Mouse (Mus musculus) liver, embryonic 14.5 days (tissue): ENCODE results near the gene Gramd1b. TPM values are rescaled to one million over a fixed set of nuclear protein-coding genes. Genes with fewer than 3 reads are reported as not detected.

ENCODE experiments used
- ATAC-seq: fragments of 200-750 bp; cut with Nextera tagmentation; 2 replicates; pipeline ENCODE4 v1.8.0; 2017; ENCODE audit warnings: moderate number of reproducible peaks, mild to moderate bottlenecking, moderate library complexity; ENCODE audit not compliant: insufficient read depth
- DNase-seq, 3 experiments: peaks; one replicate each; pipeline ENCODE4 v3.0.0-alpha.2; 2012 to 2013; ENCODE audit warnings: low read depth in 3 of 3, low spot score in 3 of 3
- H3K27ac ChIP-seq: fragments of 300-500 bp; sonication (generic); 2 replicates; pipeline ENCODE4 v1.5.1; 2014; ENCODE audit warnings: moderate library complexity, mild to moderate bottlenecking, control low read depth, inconsistent platforms
- H3K27me3 ChIP-seq: fragments of 300-500 bp; sonication (generic); 2 replicates; pipeline ENCODE4 v1.6.1; 2014; ENCODE audit warnings: mild to moderate bottlenecking, low read length, moderate library complexity; ENCODE audit not compliant: control insufficient read depth, insufficient read depth
- H3K36me3 ChIP-seq: fragments of 300-500 bp; sonication (generic); replicated peaks from 2 replicates; pipeline ENCODE4 v1.6.1; 2014; ENCODE audit warnings: low read depth; ENCODE audit not compliant: control insufficient read depth, insufficient read depth
- H3K4me1 ChIP-seq, 2 experiments: fragments of 200-500 bp in 1 of 2; fragments of 300-500 bp in 1 of 2; sonication (generic) in 1 of 2; replicated peaks; 2 replicates each; pipeline ENCODE4 v1.6.1; 2012 to 2014; ENCODE audit warnings: antibody characterized with exemption in 1 of 2, inconsistent platforms in 1 of 2, low read length in 1 of 2; ENCODE audit not compliant: control insufficient read depth in 2 of 2, insufficient read depth in 2 of 2
- H3K4me2 ChIP-seq: fragments of 300-500 bp; sonication (generic); 2 replicates; pipeline ENCODE4 v1.6.1; 2014; ENCODE audit warnings: low read depth, mild to moderate bottlenecking, control low read depth, moderate library complexity
- H3K4me3 ChIP-seq, 2 experiments: fragments of 200-500 bp in 1 of 2; fragments of 300-500 bp in 1 of 2; sonication (generic) in 1 of 2; 2 replicates each; pipeline ENCODE4 v1.5.1; 2012 to 2014; ENCODE audit warnings: low read depth in 2 of 2, low read length in 2 of 2, mild to moderate bottlenecking in 2 of 2, control low read depth in 1 of 2, inconsistent platforms in 1 of 2, moderate library complexity in 1 of 2; ENCODE audit not compliant: insufficient read depth in 1 of 2
- H3K9ac ChIP-seq: fragments of 300-500 bp; sonication (generic); replicated peaks from 2 replicates; pipeline ENCODE4 v1.6.1; 2014; ENCODE audit warnings: mild to moderate bottlenecking, control low read depth, moderate library complexity
- H3K9me3 ChIP-seq: fragments of 300-500 bp; sonication (generic); 2 replicates; pipeline ENCODE4 v1.6.1; 2016; ENCODE audit warnings: low read length, mixed read lengths; ENCODE audit not compliant: control insufficient read depth
- CTCF ChIP-seq: IDR thresholded peaks from 2 replicates; pipeline ENCODE4 v1.5.1; 2016; ENCODE audit warnings: antibody characterized with exemption, low read depth, control low read depth
- EP300 ChIP-seq: IDR thresholded peaks from 2 replicates; pipeline ENCODE4 v1.6.1; 2016; ENCODE audit warnings: antibody characterized with exemption, low read depth
- WGBS: fragments of 180-500 bp; shearing (Covaris S2); extraction: QIAGEN DNeasy Blood & Tissue Kit; methylation state at CpG from one replicate; pipeline ENCODE4 v1.1.7; 2014; ENCODE audit not compliant: insufficient replicate concordance; 5-methylcytosine and 5-hydroxymethylcytosine counted together
- polyA plus RNA-seq, 2 experiments: library from polyadenylated mRNA; depleted of rRNA in 1 of 2; stranded (reverse) in 1 of 2; unstranded in 1 of 2; fragments of >200 nt; fragmentation: Nextera tagmentation in 1 of 2; extraction: Ambion mirVana in 1 of 2; gene quantifications; 2 replicates each; pipeline versions ENCODE4 v1.2.1 to v1.2.3; 2012 to 2014

The Gramd1b gene
- polyA plus RNA-seq, 2 experiments, result 0.71 to 1.0 TPM

DNA sequence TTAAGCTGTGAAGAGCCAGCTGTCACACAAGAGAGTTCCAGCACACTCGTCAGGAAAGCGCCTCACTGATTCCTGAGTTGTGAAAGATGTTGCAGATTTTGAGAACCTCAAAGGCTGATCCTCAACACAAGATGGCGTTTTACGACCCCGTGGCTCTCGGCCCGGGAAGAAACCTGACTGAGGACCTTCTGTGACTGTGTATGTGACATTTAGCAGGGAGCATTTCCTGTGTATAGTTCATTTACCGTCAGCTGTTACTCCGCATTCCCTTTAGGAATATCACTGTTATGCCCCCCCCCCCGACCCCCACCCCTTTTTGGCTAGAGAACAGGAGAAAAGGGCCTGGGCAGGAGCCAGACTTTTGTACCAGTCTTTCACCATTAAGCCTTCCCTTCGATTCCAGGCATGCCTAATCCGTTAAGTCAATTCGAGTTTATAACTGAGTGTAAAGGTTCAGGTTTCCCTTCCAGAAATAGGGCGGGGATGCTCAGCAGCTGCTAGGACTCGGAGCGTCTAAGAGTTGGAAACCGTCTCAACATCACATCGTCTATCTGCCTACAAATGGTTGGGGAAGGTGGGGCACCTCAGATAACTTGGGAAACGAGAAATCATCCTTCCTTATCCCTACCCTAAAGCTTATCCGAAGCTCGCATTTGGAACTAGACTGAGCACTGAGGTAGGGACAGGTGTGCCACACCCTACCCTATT lies 263.0 kb downstream of the Gramd1b start:
- DNase-seq (no peak), ATAC-seq (no peak)
- no peaks in the 10 kb centered on the region for H3K36me3 ChIP-seq
- TF ChIP-seq CTCF (no peak), EP300 (no peak)
- H3K4me1 ChIP-seq, result peaks cover 0 to 2% of the 10 kb centered on the region in 2 experiments; a peak in 1 of 4 replicates
- no peak overlapping the region for H3K27ac ChIP-seq
- WGBS, result 17% methylated on average over 21 of the region's 21 CpGs
- H3K27me3 ChIP-seq, result peaks cover 8% of the 10 kb centered on the region
- H3K9ac ChIP-seq, result no peak overlapping the region
- no peak overlapping the region for H3K4me3 ChIP-seq
- H3K4me2 ChIP-seq, result no peak overlapping the region
- H3K9me3 ChIP-seq, result no peaks in the 10 kb centered on the region

- Histone ChIP-seq H3K9me3 (no peaks in the 10 kb centered on the region), H3K4me1 (peaks cover 0 to 2% of the 10 kb centered on the region in 2 experiments; a peak in 1 of 4 replicates), H3K27ac (no peak overlapping the region), H3K9ac (no peak overlapping the region), H3K4me2 (no peak overlapping the region), H3K36me3 (no peaks in the 10 kb centered on the region), H3K4me3 (no peak overlapping the region), H3K27me3 (peaks cover 8% of the 10 kb centered on the region)
- DNase-seq (no peak), ATAC-seq (no peak)
- WGBS, result 20% methylated on average over 6 of the region's 6 CpGs
- no peak for TF ChIP-seq CTCF
- no peak for TF ChIP-seq EP300
Observed at GRCm38 (mm10) chr9:40263874-40264273, 267.3 kb downstream of the Gramd1b start.

DNA sequence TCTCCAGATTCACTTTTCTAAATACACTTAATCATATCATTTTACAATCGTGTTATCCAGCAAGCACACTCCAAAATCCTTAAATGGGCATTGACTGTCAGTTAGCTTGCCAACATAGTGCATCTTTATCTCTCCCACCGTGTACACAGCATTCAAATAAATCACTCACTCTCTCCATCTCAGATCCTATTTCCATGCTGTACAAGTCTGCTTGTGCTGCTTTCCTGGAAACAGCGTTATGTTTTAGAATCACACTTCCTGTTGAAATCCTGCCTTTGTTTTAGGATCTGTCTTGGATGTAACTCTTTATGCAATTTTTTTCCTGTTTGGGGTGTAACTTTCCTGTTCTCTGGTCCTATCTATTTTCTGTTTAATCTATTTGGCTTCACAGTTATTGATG lies 278.7 kb downstream of the Gramd1b start:
- Histone ChIP-seq H3K27ac (no peak overlapping the region), H3K9ac (no peak overlapping the region), H3K4me3 (no peak overlapping the region)

GRCm38 (mm10) chr9:40249106-40249505 lies 282.1 kb downstream of the Gramd1b start:
- no peak for DNase-seq
- H3K27me3 ChIP-seq, result no peaks in the 10 kb centered on the region
- no peaks in the 10 kb centered on the region for H3K36me3 ChIP-seq
- ATAC-seq, result no peak
- TF ChIP-seq CTCF (no peak), EP300 (no peak)
- H3K9me3 ChIP-seq, result no peaks in the 10 kb centered on the region
- 11% methylated on average over 1 of the region's 1 CpGs for WGBS
- H3K4me1 ChIP-seq, result no peaks in the 10 kb centered on the region
- no peak overlapping the region for H3K27ac ChIP-seq
- no peak overlapping the region for H3K4me2 ChIP-seq
- H3K9ac ChIP-seq, result no peak overlapping the region
- no peak overlapping the region for H3K4me3 ChIP-seq

More for the DNA sequence above, 278.7 kb downstream of the Gramd1b start:
- Histone ChIP-seq H3K36me3 (no peaks in the 10 kb centered on the region), H3K4me2 (no peak overlapping the region), H3K27me3 (no peaks in the 10 kb centered on the region), H3K4me1 (no peaks in the 10 kb centered on the region), H3K9me3 (no peaks in the 10 kb centered on the region)
- TF ChIP-seq EP300, result no peak
- TF ChIP-seq CTCF, result no peak
- ATAC-seq, result no peak
- WGBS, result 28% methylated on average over 3 of the region's 3 CpGs
- DNase-seq, result no peak

- Histone ChIP-seq H3K9me3 (no peaks in the 10 kb centered on the region), H3K36me3 (no peaks in the 10 kb centered on the region), H3K4me3 (no peak overlapping the region), H3K4me2 (no peak overlapping the region), H3K4me1 (no peaks in the 10 kb centered on the region; a peak in 1 of 4 replicates), H3K27me3 (no peaks in the 10 kb centered on the region), H3K27ac (no peak overlapping the region), H3K9ac (no peak overlapping the region)
- DNase-seq (no peak), ATAC-seq (no peak)
- TF ChIP-seq CTCF, result no peak
- no peak for TF ChIP-seq EP300
- WGBS, result 68% methylated on average over 6 of the region's 6 CpGs
Observed at GRCm38 (mm10) chr9:40246702-40247101, 284.5 kb downstream of the Gramd1b start.
